Mouse (Mus musculus) heart, adult 2 months (tissue): ENCODE results near the gene Plekhm1.

Experiments
- CTCF ChIP-seq: fragments of 200-600 bp; IDR thresholded peaks from 2 replicates; pipeline ENCODE4 v1.8.1; 2022; ENCODE audit warnings: antibody characterized with exemption, mild to moderate bottlenecking, moderate library complexity
- POLR2A ChIP-seq: fragments of 200-500 bp; IDR thresholded peaks from 2 replicates; pipeline ENCODE4 v1.6.1; 2011; ENCODE audit warnings: mild to moderate bottlenecking, low read depth, low read length, control low read depth; ENCODE audit not compliant: insufficient read depth

DNA sequence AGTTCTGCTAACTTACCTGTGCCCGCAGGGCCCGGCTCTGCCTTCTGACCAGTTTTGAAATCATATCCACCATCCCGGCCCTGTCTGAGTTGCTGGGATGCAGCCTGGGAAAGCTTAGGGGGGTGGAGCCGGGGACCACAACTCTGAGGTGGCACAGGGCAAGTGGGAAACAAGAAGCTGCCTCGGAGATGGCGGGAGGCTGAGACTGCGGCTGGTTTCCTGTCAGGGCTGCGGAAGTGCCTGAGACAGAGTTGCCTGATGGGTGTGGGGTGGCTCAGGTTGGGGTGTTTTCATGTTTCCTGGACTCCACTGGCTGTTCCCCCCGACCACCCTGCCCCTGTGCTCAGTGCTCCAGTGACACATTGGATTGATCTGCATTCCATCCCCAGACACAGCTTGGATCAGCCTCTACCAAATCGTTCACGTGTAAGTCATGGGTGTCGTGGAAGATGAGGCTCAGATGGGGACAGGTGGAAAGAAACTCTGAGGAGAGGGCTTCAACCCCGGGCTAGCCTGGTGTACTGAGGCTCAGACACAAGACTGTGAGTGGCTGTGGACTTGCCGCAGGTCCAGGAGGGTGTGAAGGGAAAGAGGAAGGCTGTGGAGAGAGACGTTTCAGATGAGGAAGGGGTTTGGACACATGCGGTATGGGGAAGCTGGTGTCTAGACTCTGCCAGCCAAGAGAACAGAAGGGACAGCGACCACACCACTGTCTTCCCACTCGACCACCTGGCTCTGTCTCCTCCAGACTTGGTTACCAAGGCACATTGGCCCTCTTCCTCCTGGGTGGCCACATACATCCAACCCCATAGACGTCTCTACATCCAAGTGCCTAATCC is 67.8 kb downstream of the Plekhm1 start:
- TF ChIP-seq CTCF (no peak), POLR2A (no peak)
